Mouse (Mus musculus) large intestine, adult 2 months (tissue): Measurements from ENCODE around the gene Ccar1. TPM values are rescaled to one million over a fixed set of nuclear protein-coding genes. Genes with fewer than 3 reads are reported as not detected.
"Not testable (repeated sequence)": the region's sequence is repeated elsewhere in the genome, so short reads cannot be mapped to it uniquely, and the experiment has no call there.

ENCODE experiments used
- DNase-seq: peaks from one replicate; pipeline ENCODE4 v3.0.0-alpha.2; 2012; ENCODE audit warnings: low read depth, low spot score
- WGBS: fragments of 180-500 bp; shearing (Covaris S2); methylation state at CpG from one replicate; pipeline ENCODE4 v1.1.7; 2018; 5-methylcytosine and 5-hydroxymethylcytosine counted together
- polyA plus RNA-seq: library from polyadenylated mRNA; depleted of rRNA; stranded (reverse); fragments of >200 nt; gene quantifications from 2 replicates; pipeline ENCODE4 v1.2.3, GENCODE M21; 2012; rRNA removed

Ccar1 gene
- 29.9 and 80.4 TPM in 2 replicates for polyA plus RNA-seq

- peak; percentile 91 for DNase-seq
- WGBS = 5% methylated on average over 55 of the region's 55 CpGs
Observed at GRCm38 (mm10) chr10:62792177-62793090, at the start of gene Ccar1. Gene Ccar1 (minus strand): TSS chr10:62792286.

GRCm38 (mm10) chr10:62840687-62841086, 48.6 kb upstream of the Ccar1 start:
- DNase-seq = no peak
- WGBS = 86% methylated on average over 7 of the region's 7 CpGs

GRCm38 (mm10) chr10:62837987-62838386, 45.9 kb upstream of the Ccar1 start:
- WGBS = 87% methylated on average over 5 of the region's 5 CpGs
- DNase-seq = no peak

GRCm38 (mm10) chr10:62832783-62833182, 40.7 kb upstream of the Ccar1 start:
- WGBS = 81% methylated on average over 9 of the region's 9 CpGs
- no peak for DNase-seq

GRCm38 (mm10) chr10:62831546-62831945, 39.5 kb upstream of the Ccar1 start:
- 21% methylated on average over 2 of the region's 2 CpGs for WGBS
- DNase-seq = no peak

GRCm38 (mm10) chr10:62824474-62824873, 32.4 kb upstream of the Ccar1 start:
- 72% methylated on average over 8 of the region's 8 CpGs for WGBS
- no peak for DNase-seq

GRCm38 (mm10) chr10:62823431-62823830, 31.3 kb upstream of the Ccar1 start:
- 82% methylated on average over 4 of the region's 4 CpGs for WGBS

GRCm38 (mm10) chr10:62810010-62810409, 17.9 kb upstream of the Ccar1 start:
- DNase-seq = no peak
- 60% methylated on average over 4 of the region's 4 CpGs for WGBS

More at GRCm38 (mm10) chr10:62823431-62823830, 31.3 kb upstream of the Ccar1 start:
- no peak for DNase-seq

GRCm38 (mm10) chr10:62808766-62809165, 16.7 kb upstream of the Ccar1 start:
- no peak for DNase-seq
- WGBS = 93% methylated on average over 2 of the region's 2 CpGs

- WGBS = 83% methylated on average over 7 of the region's 7 CpGs
- DNase-seq = no peak
Observed at GRCm38 (mm10) chr10:62808316-62808715, 16.2 kb upstream of the Ccar1 start.

- no peak for DNase-seq
- 78% methylated on average over 2 of the region's 2 CpGs for WGBS
Observed at GRCm38 (mm10) chr10:62804106-62804505, 12.0 kb upstream of the Ccar1 start.

GRCm38 (mm10) chr10:62803296-62803695, 11.2 kb upstream of the Ccar1 start:
- no peak for DNase-seq
- 95% methylated on average over 2 of the region's 2 CpGs for WGBS

GRCm38 (mm10) chr10:62794221-62794620, 2.1 kb upstream of the Ccar1 start:
- WGBS = 95% methylated on average over 4 of the region's 4 CpGs
- no peak for DNase-seq

GRCm38 (mm10) chr10:62793091-62793453, 986 bp upstream of the Ccar1 start:
- DNase-seq = no peak
- WGBS = 52% methylated on average over 2 of the region's 2 CpGs

- DNase-seq = no peak
- WGBS = under 1% methylated on average over 73 of the region's 78 CpGs
Observed at GRCm38 (mm10) chr10:62791251-62792176, 572 bp downstream of the Ccar1 start.

- WGBS = 82% methylated on average over 1 of the region's 1 CpGs
Observed at GRCm38 (mm10) chr10:62781776-62782175, 10.3 kb downstream of the Ccar1 start.

GRCm38 (mm10) chr10:62750781-62751180, 41.3 kb downstream of the Ccar1 start:
- WGBS = 64% methylated on average over 6 of the region's 6 CpGs
- no peak for DNase-seq

More at GRCm38 (mm10) chr10:62781776-62782175, 10.3 kb downstream of the Ccar1 start:
- DNase-seq = not testable (repeated sequence)

GRCm38 (mm10) chr10:62739961-62740737, 51.9 kb downstream of the Ccar1 start:
- 76% methylated on average over 4 of the region's 4 CpGs for WGBS

GRCm38 (mm10) chr10:62736965-62737688, 55.0 kb downstream of the Ccar1 start:
- 26% methylated on average over 4 of the region's 4 CpGs for WGBS
- no peak for DNase-seq

More at GRCm38 (mm10) chr10:62739961-62740737, 51.9 kb downstream of the Ccar1 start:
- no peak for DNase-seq
